Mouse (Mus musculus) forebrain, embryonic 15.5 days (tissue): Measurements from ENCODE around the gene Cog6. TPM values are rescaled to one million over a fixed set of nuclear protein-coding genes. Genes with fewer than 3 reads are reported as not detected.
A peak's percentile ranks its signal among the peaks of the same experiment; 100 is the strongest.
"Not testable (repeated sequence)": the region's sequence is repeated elsewhere in the genome, so short reads cannot be mapped to it uniquely, and the experiment has no call there.

ENCODE experiments used
- ATAC-seq: fragments of 200-750 bp; cut with Nextera tagmentation; replicated peaks from 2 replicates; pipeline ENCODE4 v1.8.0; 2017; ENCODE audit warnings: mild to moderate bottlenecking, moderate TSS enrichment, moderate library complexity
- H3K27ac ChIP-seq: fragments of 300-500 bp; sonication (generic); replicated peaks from 2 replicates; pipeline ENCODE4 v1.5.1; 2015; ENCODE audit warnings: mild to moderate bottlenecking, inconsistent platforms
- H3K27me3 ChIP-seq: fragments of 300-500 bp; sonication (generic); 2 replicates; pipeline ENCODE4 v1.6.1; 2015; ENCODE audit warnings: inconsistent platforms
- H3K36me3 ChIP-seq: fragments of 300-500 bp; sonication (generic); 2 replicates; pipeline ENCODE4 v1.6.1; 2015; ENCODE audit warnings: mild to moderate bottlenecking, inconsistent platforms
- H3K4me1 ChIP-seq: fragments of 300-500 bp; sonication (generic); 2 replicates; pipeline ENCODE4 v1.6.1; 2015; ENCODE audit warnings: inconsistent platforms
- H3K4me2 ChIP-seq: fragments of 300-500 bp; sonication (generic); replicated peaks from 2 replicates; pipeline ENCODE4 v1.6.1; 2015; ENCODE audit warnings: mild to moderate bottlenecking, inconsistent platforms
- H3K4me3 ChIP-seq: fragments of 300-500 bp; sonication (generic); 2 replicates; pipeline ENCODE4 v1.5.1; 2015; ENCODE audit warnings: mild to moderate bottlenecking, inconsistent platforms
- H3K9ac ChIP-seq: fragments of 300-500 bp; sonication (generic); replicated peaks from 2 replicates; pipeline ENCODE4 v1.6.1; 2015; ENCODE audit warnings: mild to moderate bottlenecking, inconsistent platforms
- H3K9me3 ChIP-seq: fragments of 300-500 bp; sonication (generic); 2 replicates; pipeline ENCODE4 v1.6.1; 2016; ENCODE audit warnings: inconsistent platforms
- WGBS: fragments of 180-500 bp; shearing (Covaris S2); methylation state at CpG from one replicate; pipeline ENCODE4 v1.1.7; 2015; ENCODE audit warnings: mixed read lengths; 5-methylcytosine and 5-hydroxymethylcytosine counted together
- polyA plus RNA-seq: library from polyadenylated mRNA; unstranded; fragments of >200 nt; fragmentation: Nextera tagmentation; extraction: Ambion mirVana; gene quantifications from 2 replicates; pipeline ENCODE4 v1.2.1, GENCODE M21; 2015

The Cog6 gene
- polyA plus RNA-seq, 1 experiment from 2014 or later: 72.0 TPM

GRCm38 (mm10) chr3:53027333-53027732 is 10.3 kb upstream of the Cog6 start:
- WGBS: 85% methylated on average over 4 of the region's 4 CpGs
- no peaks in the 10 kb centered on the region for H3K9me3 ChIP-seq
- H3K4me1 ChIP-seq: no peaks in the 10 kb centered on the region
- no peak overlapping the region for H3K27ac ChIP-seq
- H3K4me2 ChIP-seq: no peak overlapping the region
- H3K27me3 ChIP-seq: no peaks in the 10 kb centered on the region
- H3K4me3 ChIP-seq: no peak overlapping the region
- ATAC-seq: no peak
- H3K9ac ChIP-seq: no peak overlapping the region
- H3K36me3 ChIP-seq: no peaks in the 10 kb centered on the region

DNA sequence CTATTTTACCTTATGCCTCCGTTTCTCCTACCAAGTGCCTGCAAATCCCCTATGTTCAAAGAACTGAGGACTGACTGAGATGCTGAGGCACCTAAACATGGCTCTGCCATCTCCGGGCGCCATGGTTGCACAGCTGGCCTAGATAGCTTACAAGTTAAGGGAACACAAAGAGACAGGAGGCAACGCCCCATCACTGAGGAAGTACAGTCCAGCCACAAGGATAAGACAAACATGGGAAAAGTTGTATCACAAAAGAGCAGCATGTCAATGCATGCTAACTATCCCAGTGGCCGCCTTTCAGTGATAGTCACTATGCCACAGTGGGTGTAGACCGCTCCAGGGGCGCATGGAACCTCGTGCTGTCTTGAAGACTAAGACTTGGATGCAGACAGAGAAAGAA is 9.6 kb downstream of the Cog6 start:
- no peaks in the 10 kb centered on the region for H3K9me3 ChIP-seq
- peaks cover 49% of the 10 kb centered on the region for H3K36me3 ChIP-seq
- H3K4me3 ChIP-seq: no peak overlapping the region
- WGBS: 95% methylated on average over 8 of the region's 8 CpGs
- ATAC-seq: no peak
- H3K27ac ChIP-seq: no peak overlapping the region
- no peak overlapping the region for H3K4me2 ChIP-seq
- no peak overlapping the region for H3K9ac ChIP-seq
- H3K4me1 ChIP-seq: no peaks in the 10 kb centered on the region
- H3K27me3 ChIP-seq: no peaks in the 10 kb centered on the region

GRCm38 (mm10) chr3:53004406-53005114 is 12.5 kb downstream of the Cog6 start:
- peaks cover 58% of the 10 kb centered on the region for H3K36me3 ChIP-seq

DNA sequence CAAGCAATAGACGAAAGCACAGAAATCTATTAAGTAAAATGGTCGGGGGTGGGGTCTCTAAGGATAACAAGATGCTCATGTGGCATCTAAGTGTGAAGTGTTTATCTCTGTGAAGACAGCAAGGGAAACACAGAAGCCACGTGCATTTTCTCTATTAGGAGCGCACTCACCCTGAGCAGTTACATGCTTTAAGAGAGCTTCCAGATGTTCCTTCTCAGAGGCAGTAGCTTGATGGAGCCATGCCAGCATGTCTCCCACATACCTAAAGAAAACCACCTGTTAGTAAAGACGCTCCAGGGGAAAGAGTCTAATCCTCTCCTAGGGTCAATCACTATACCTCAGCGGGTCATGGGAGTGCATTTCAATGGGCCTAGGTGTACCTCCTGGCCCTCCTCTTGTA is 15.0 kb downstream of the Cog6 start:
- no peak overlapping the region for H3K27ac ChIP-seq
- no peak overlapping the region for H3K4me3 ChIP-seq
- 76% methylated on average over 6 of the region's 6 CpGs for WGBS
- no peak overlapping the region for H3K4me2 ChIP-seq
- H3K27me3 ChIP-seq: no peaks in the 10 kb centered on the region
- peaks cover 58% of the 10 kb centered on the region for H3K36me3 ChIP-seq
- H3K9me3 ChIP-seq: no peaks in the 10 kb centered on the region
- ATAC-seq: no peak
- H3K9ac ChIP-seq: no peak overlapping the region
- no peaks in the 10 kb centered on the region for H3K4me1 ChIP-seq

More at GRCm38 (mm10) chr3:53004406-53005114, 12.5 kb downstream of the Cog6 start:
- no peaks in the 10 kb centered on the region for H3K9me3 ChIP-seq
- WGBS: 72% methylated on average over 2 of the region's 2 CpGs
- no peaks in the 10 kb centered on the region for H3K4me1 ChIP-seq
- no peaks in the 10 kb centered on the region for H3K27me3 ChIP-seq
- H3K4me3 ChIP-seq: no peak overlapping the region
- no peak overlapping the region for H3K4me2 ChIP-seq
- no peak overlapping the region for H3K9ac ChIP-seq
- peak; percentile 76 for ATAC-seq
- no peak overlapping the region for H3K27ac ChIP-seq

GRCm38 (mm10) chr3:52999996-53000395 is 17.0 kb downstream of the Cog6 start:
- H3K4me2 ChIP-seq: no peak overlapping the region
- no peak overlapping the region for H3K27ac ChIP-seq
- no peaks in the 10 kb centered on the region for H3K9me3 ChIP-seq
- 89% methylated on average over 3 of the region's 3 CpGs for WGBS
- no peak overlapping the region for H3K4me3 ChIP-seq
- no peaks in the 10 kb centered on the region for H3K27me3 ChIP-seq
- no peak overlapping the region for H3K9ac ChIP-seq
- no peak for ATAC-seq
- H3K4me1 ChIP-seq: no peaks in the 10 kb centered on the region
- peaks cover 61% of the 10 kb centered on the region for H3K36me3 ChIP-seq

GRCm38 (mm10) chr3:52999016-52999744 is 17.9 kb downstream of the Cog6 start:
- Histone ChIP-seq H3K9ac (no peak overlapping the region), H3K4me1 (no peaks in the 10 kb centered on the region), H3K36me3 (peaks cover 63% of the 10 kb centered on the region), H3K4me3 (no peak overlapping the region), H3K27me3 (no peaks in the 10 kb centered on the region), H3K4me2 (no peak overlapping the region), H3K27ac (no peak overlapping the region), H3K9me3 (no peaks in the 10 kb centered on the region)
- ATAC-seq: no peak
- WGBS: 81% methylated on average over 15 of the region's 15 CpGs

GRCm38 (mm10) chr3:52997381-52997780 is 19.7 kb downstream of the Cog6 start:
- no peak overlapping the region for H3K4me3 ChIP-seq
- ATAC-seq: no peak
- H3K4me2 ChIP-seq: no peak overlapping the region
- H3K4me1 ChIP-seq: no peaks in the 10 kb centered on the region
- peaks cover 72% of the 10 kb centered on the region for H3K36me3 ChIP-seq
- 74% methylated on average over 1 of the region's 1 CpGs for WGBS
- no peak overlapping the region for H3K27ac ChIP-seq
- no peak overlapping the region for H3K9ac ChIP-seq
- H3K9me3 ChIP-seq: no peaks in the 10 kb centered on the region
- H3K27me3 ChIP-seq: no peaks in the 10 kb centered on the region

DNA sequence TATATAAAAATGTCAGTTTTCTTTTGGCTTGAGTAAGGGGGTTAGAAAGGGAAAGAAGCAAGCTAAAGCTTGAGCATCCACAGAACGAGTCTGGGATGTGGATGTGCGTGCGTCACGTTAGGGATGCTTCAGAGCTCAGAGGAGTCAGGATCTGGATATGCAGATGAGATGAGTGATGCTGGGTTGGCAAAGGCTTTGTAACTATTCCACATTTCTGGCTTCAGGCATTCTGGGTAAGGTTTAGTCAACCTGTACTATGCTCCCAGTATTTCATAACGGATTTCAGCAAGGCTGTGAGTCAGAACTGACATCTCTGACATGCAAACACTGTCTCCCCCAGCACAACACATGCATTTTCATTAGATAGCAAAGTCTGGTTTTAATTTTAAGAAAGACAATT is 20.4 kb downstream of the Cog6 start:
- no peaks in the 10 kb centered on the region for H3K27me3 ChIP-seq
- peaks cover 70% of the 10 kb centered on the region for H3K36me3 ChIP-seq
- no peak overlapping the region for H3K27ac ChIP-seq
- no peaks in the 10 kb centered on the region for H3K4me1 ChIP-seq
- 89% methylated on average over 5 of the region's 5 CpGs for WGBS
- no peak overlapping the region for H3K4me3 ChIP-seq
- no peak overlapping the region for H3K4me2 ChIP-seq
- ATAC-seq: no peak
- no peak overlapping the region for H3K9ac ChIP-seq
- H3K9me3 ChIP-seq: no peaks in the 10 kb centered on the region

DNA sequence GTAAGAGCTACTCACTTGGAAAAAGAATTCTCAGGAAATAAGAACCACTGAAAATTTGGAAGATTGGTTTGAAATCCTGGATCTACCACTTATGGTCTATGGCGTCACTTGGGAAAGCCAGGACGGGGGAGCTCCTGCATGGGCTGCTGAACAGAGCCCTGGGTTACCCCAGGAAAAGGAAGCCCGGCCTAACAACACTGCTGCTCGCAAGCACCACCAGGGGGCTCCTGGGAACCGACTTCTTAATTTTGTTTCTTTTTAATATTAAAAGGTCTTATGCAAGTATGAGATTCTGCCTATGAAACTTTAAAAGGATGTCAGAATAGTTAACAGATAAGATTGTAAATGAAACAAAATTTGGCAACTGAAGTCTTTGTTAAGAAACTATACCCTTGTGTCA is 22.4 kb downstream of the Cog6 start:
- no peaks in the 10 kb centered on the region for H3K9me3 ChIP-seq
- no peaks in the 10 kb centered on the region for H3K4me1 ChIP-seq
- no peaks in the 10 kb centered on the region for H3K27me3 ChIP-seq
- no peak overlapping the region for H3K9ac ChIP-seq
- H3K4me2 ChIP-seq: no peak overlapping the region
- ATAC-seq: no peak
- no peak overlapping the region for H3K4me3 ChIP-seq
- WGBS: 71% methylated on average over 5 of the region's 5 CpGs
- H3K27ac ChIP-seq: no peak overlapping the region
- H3K36me3 ChIP-seq: peaks cover 64% of the 10 kb centered on the region

DNA sequence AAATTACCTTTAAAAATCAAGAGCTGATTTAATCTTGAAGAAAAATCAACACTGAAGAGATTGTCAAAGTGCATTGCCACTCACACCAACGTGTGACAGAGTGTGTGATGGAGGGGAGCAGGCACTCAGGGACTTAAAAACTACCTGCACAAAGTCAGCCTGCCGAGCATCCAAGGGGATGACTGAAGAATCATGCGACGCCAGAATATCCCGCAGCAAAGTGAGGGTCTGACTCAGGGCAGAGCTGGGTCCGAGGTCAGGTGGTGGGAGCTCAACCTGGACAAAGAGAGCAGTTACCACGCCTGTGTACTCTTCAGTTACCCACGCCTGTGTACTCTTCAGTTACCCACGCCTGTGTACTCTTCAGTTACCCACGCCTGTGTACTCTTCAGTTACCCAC is 23.7 kb downstream of the Cog6 start:
- Histone ChIP-seq H3K9ac (no peak overlapping the region), H3K27me3 (no peaks in the 10 kb centered on the region), H3K36me3 (peaks cover 64% of the 10 kb centered on the region), H3K4me1 (no peaks in the 10 kb centered on the region), H3K9me3 (no peaks in the 10 kb centered on the region), H3K27ac (no peak overlapping the region), H3K4me3 (no peak overlapping the region), H3K4me2 (no peak overlapping the region)
- 87% methylated on average over 10 of the region's 10 CpGs for WGBS
- ATAC-seq: no peak

GRCm38 (mm10) chr3:52990041-52990737 is 26.8 kb downstream of the Cog6 start:
- Histone ChIP-seq H3K4me2 (no peak overlapping the region), H3K36me3 (peaks cover 68% of the 10 kb centered on the region), H3K9ac (no peak overlapping the region), H3K4me1 (no peaks in the 10 kb centered on the region), H3K27me3 (no peaks in the 10 kb centered on the region), H3K27ac (no peak overlapping the region), H3K4me3 (no peak overlapping the region), H3K9me3 (no peaks in the 10 kb centered on the region)
- ATAC-seq: no peak
- 74% methylated on average over 18 of the region's 18 CpGs for WGBS

GRCm38 (mm10) chr3:52985508-52985941 is 31.5 kb downstream of the Cog6 start:
- ATAC-seq, H3K4me2 ChIP-seq, H3K4me1 ChIP-seq, H3K9me3 ChIP-seq, H3K4me3 ChIP-seq, H3K27me3 ChIP-seq, H3K27ac ChIP-seq, H3K9ac ChIP-seq: not testable (repeated sequence)
- WGBS: 39% methylated on average over 5 of the region's 7 CpGs
- peaks cover 69% of the 10 kb centered on the region for H3K36me3 ChIP-seq
